Mouse (Mus musculus): ENCODE measurements around the gene Traip.

Gene Traip

GRCm38 (mm10) chr9:107932221-107932620 lies 17.7 kb upstream of the Traip start:
- no peak for DNase-seq (ENCODE audit: extremely low spot score, low read depth, low spot score)

GRCm38 (mm10) chr9:107934146-107934545 lies 15.8 kb upstream of the Traip start:
- DNase-seq (ENCODE audit: extremely low spot score, low read depth, low spot score) = no peak

- no peak for DNase-seq (ENCODE audit: extremely low spot score, low read depth, low spot score)
Measured at GRCm38 (mm10) chr9:107935374-107935773, 14.6 kb upstream of the Traip start, which contains the start of gene Camkv. Camkv (plus strand) TSS chr9:107935674.

- no peak for DNase-seq (ENCODE audit: extremely low spot score, low read depth, low spot score)
Measured at GRCm38 (mm10) chr9:107935790-107936214, 14.1 kb upstream of the Traip start.

DNA sequence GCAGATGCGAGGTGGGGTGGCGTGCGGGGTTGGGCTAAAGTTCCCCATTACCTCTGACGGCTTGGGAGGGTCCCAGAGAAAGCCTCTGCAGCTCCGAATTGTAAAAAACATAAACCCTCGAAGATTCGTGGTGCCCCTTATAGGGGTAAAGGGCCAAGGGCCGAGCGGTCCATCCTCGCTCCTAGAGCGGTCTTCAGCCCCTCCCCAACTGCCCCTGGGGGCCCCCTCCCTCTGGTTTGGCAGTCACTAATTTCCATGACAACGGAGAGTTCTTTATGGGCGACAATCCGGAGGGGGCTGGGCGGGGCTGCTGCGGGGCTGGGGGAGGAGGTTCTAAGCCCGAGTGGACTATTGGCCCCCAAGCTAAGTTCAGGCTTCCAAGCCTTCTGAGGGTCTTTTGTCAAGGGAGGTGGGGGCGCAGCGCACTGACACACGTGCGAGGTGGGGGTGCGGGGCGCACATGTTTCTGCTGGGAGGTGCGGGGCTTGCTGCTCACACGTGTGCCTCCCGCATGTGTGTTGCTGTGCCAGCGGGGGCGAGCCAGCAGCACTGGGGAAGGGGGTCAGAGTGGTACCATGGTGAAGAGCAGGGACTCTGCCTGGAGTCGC lies 13.6 kb upstream of the Traip start:
- DNase-seq (ENCODE audit: extremely low spot score, low read depth, low spot score) = no peak

DNA sequence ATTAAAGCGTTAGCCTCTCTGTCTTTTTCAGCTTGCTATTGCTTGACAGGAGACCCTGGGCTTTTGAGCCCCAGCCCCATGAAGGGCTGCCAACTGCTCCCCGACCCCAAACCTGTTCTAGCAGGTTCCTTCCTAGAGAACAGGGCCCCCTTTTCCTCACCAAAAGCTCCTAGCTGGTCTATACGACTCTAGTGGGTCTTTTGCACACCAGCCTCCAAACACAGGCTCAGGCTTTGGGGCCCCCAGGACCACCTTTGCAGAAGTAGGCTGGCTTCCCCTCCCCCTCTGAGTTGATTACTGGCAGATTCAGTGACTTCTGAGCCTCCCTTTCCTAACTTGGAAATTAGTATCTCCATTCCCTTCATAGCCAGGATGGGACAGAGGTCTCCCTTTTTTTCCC lies 13.1 kb upstream of the Traip start:
- DNase-seq (ENCODE audit: extremely low spot score, low read depth, low spot score) = no peak

DNA sequence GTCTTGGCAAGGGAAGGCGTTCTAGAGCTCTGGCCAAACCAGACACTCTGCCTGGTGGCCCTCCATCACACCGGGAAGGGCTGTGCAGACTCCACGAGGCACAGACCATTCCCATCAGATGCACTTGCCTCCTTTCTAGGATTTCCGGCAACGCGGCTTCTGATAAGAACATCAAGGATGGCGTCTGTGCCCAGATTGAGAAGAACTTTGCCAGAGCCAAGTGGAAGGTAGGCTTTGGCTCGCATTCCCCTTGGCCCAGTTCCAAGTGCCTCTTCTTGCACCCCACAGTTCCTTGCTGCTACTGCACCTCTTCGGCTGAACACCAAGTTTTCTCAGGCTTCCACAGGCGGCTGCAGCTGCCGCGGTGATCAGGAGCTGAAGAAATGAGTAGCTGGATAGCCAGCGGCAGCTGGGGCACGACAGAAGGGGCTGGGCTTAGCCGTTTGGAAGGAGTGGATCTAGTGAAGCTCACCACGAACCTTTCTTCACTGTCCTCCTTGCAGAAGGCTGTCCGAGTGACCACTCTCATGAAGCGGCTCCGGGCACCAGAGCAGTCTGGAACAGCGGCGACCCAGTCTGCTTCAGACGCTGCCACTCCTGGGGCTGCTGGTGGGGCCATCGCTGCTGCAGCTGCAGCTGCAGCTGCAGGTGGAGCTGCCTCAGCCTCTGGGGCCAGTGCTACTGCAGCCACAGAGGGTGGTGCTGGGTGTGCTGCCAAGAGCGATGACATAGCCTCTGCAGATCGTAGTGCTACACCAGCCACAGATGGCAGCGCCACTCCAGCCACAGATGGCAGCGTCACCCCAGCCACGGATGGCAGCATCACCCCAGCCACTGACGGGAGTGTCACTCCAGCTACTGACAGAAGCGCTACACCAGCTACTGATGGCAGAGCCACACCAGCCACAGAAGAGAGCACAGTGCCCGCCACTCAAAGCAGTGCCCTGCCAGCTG lies 2.4 kb upstream of the Traip start:
- DNase-seq (ENCODE audit: extremely low spot score, low read depth, low spot score) = no peak

GRCm38 (mm10) chr9:107949184-107949921 lies 583 bp upstream of the Traip start:
- no peak for DNase-seq (ENCODE audit: extremely low spot score, low read depth, low spot score)

DNA sequence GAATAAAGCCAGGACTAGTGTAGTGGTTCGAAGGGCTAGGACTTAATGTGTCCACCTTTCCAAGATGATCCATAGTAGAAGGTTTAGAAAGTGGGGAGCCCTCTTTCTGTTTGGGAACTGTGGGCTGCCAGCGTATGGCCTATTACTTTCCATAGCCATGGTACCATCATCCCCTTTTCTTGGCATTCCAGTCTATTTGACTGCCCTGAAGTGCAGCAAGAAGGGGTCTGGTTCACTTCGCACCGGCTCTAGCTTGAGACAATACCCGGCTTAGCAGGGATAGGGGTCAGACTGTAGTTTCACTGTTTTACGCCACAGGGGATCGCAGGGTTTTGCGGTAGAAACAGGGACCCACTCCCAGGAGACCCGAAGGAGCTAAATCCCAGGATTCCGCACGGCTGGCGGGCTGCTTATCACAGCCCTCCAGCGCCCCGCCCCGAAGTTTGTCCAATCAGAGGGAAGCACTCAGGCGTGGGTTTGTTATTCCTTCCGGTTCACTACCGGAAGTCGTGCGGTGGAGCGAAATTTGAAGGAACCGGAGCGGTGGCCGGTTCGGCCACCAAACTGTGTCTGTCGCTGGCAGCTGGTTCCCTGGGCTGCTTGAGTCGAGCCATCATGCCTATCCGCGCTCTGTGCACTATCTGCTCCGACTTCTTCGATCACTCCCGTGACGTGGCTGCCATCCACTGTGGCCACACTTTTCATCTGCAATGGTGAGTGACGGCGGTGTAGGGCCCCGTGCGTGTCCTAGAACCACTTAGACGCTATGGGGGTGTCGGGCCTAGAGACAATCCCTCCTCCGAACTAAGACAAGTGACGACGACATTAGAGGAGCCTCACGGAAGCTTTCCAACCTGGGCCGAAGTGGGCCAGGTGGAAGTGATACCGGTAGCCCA lies 772 bp downstream of the Traip start:
- peak; percentile 57 for DNase-seq (ENCODE audit: extremely low spot score, low read depth, low spot score)

DNA sequence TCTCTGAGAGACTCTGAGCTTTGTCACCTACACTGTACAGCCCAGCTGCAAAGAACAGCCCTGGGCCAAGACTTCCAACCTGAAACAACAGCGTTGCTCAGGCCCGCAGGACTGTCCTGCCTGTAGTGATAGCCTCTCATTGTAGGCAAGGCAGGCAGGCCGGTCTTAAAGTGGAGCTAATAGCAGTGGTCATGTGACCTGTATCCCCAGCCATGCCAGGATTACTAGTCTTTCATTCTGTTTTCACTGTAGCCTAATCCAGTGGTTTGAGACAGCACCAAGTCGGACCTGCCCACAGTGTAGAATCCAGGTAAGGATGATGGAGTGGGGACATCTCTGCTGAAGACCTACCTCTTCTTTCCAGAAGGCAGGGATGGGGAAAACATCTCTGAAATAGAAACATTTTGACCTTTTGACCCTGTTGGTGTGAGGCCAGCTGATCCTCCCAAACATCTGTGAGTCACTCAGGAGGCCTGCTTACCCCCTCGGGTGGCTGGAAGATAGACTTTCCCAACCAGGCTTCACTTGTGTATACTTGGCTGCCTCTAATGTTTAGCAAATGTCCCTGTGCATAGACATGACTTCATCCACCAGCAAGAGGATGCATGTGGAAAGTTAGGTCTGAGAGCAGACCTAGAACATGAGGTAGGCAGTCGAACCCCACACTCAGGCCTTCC lies 5.8 kb downstream of the Traip start:
- no peak for DNase-seq (ENCODE audit: extremely low spot score, low read depth, low spot score)

GRCm38 (mm10) chr9:107957141-107957540 lies 7.2 kb downstream of the Traip start:
- no peak for DNase-seq (ENCODE audit: extremely low spot score, low read depth, low spot score)

DNA sequence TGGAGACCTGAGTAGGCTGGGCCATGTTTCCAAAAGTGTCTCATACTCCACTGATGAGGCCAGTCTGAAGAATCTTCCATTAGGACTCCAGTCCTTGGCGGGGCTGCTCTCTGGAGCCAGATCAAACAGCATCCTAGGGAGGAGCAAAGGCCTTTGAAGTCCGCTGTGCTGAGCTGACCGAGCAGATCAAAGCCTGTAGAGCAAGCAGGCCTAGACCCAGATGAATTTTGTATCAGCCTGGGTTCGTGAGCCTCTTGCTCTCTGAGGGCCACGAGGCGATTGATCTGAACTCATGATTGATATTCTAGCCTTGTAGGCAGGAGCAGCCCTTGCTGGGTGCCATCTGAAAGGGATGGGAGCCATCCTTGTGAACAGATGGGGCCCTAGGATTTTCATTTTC lies 10.0 kb downstream of the Traip start:
- DNase-seq (ENCODE audit: extremely low spot score, low read depth, low spot score) = no peak

DNA sequence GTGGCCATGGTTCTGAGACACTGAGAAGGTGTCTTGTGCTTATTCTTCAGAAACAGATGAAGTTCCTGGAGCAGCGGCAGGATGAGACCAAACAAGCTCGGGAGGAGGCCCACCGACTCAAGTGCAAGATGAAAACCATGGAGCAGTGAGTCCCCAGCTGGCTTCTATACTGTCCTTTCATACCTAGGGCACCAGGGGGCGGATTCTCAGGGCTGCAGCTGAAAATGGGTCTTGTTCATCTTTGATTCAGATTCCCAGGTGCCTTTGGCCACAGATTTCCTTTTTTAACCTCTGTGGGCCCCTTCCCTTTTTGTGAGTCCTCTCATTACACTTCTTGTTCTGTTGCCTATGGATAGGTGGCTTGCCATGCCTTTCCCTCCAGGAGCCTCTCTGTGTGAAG lies 11.0 kb downstream of the Traip start:
- DNase-seq (ENCODE audit: extremely low spot score, low read depth, low spot score) = no peak

- DNase-seq (ENCODE audit: extremely low spot score, low read depth, low spot score) = no peak
Measured at GRCm38 (mm10) chr9:107961351-107961762, 11.4 kb downstream of the Traip start.

DNA sequence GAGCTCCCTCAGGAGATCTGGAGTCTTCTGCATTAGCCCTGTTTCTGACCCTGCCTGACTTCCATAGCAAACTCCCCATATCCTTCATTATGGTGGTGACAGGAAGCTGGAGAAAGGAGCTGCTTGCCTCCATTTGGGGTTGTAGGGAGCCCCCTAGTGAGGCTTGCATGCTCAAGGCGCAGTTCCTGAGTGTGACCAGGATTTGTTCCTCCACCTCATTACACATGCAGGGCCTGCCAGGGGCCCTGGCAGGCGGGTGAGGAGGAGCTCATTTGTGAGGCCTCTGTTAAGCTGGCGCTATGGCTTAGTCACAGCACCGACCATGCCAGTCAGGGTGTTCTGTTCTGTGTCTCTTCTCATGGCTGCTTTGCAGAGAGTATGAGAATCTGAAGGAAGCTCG lies 11.9 kb downstream of the Traip start:
- no peak for DNase-seq (ENCODE audit: extremely low spot score, low read depth, low spot score)

GRCm38 (mm10) chr9:107962916-107963315 lies 13.0 kb downstream of the Traip start:
- no peak for DNase-seq (ENCODE audit: extremely low spot score, low read depth, low spot score)

DNA sequence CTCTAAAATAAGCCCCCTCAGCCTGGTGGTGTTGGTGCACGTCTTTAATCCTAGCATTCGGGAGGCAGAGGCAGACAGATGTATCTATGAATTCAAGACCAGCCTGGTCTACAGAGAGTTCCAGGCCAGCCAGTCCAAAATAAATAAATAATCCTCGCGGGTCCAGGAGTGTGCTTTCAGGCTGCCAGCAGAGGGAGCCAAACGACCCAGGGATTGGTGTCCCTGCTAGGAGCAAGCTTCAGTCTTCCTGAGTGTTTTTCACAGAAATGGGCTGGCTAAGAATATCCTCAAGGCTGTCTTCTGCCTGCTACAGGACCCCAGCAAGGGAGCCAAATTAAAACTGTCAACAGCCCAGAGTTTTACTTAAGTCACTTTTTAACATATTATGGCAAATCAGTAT lies 13.8 kb downstream of the Traip start:
- no peak for DNase-seq (ENCODE audit: extremely low spot score, low read depth, low spot score)

- DNase-seq (ENCODE audit: extremely low spot score, low read depth, low spot score) = no peak
Measured at GRCm38 (mm10) chr9:107964681-107965080, 14.7 kb downstream of the Traip start.

DNA sequence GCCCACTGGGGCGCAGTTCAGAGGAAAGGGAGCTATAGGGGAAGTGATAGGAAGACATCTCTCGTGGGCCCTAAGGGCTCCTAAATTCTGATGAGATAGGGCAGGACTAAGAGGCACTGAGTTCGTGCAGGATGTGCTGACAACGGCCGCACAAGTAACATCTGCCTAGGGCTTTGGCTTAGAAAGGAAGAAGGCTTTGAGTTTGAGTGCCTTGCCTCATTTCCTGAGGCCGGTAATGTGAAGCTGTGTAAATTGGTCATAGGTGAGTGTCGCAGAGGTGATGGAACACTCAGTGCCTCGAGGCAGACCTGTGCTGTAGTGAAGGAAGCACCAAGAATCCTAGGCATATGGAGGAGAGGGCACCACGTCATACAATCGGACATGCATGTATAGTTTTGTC lies 16.7 kb downstream of the Traip start:
- no peak for DNase-seq (ENCODE audit: extremely low spot score, low read depth, low spot score)

DNA sequence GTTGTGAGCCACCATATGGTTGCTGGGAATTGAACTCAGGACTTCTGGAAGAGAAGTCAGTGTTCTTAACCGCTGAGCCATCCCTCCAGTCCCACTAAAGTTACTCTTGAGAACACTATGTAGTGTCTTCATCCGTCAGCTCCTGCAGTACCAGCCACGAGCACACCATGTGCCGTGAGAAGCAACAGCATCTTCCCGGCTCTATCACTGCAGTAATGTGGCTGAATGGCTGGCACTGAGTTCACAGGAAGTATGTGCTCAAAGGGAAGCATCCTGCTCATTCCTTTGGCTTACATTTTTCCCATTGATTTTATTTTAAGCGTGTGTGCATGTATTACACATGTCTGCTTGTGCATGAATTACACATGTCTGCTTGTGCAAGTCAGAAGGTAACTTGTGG lies 17.5 kb downstream of the Traip start:
- no peak for DNase-seq (ENCODE audit: extremely low spot score, low read depth, low spot score)

All from hindlimb bud, embryonic 11.5 days (tissue).